Mouse (Mus musculus) intestine, embryonic 14.5 days (tissue): ENCODE measurements around the gene Hltf. TPM values are rescaled to one million over a fixed set of nuclear protein-coding genes. Genes with fewer than 3 reads are reported as not detected.

Experiments
- ATAC-seq: fragments of 200-750 bp; cut with Nextera tagmentation; replicated peaks from 2 replicates; pipeline ENCODE4 v1.8.0; 2017; ENCODE audit warnings: low read depth, moderate number of reproducible peaks, moderate TSS enrichment, moderate library complexity; ENCODE audit not compliant: low FRiP score, low TSS enrichment
- DNase-seq: peaks from one replicate; pipeline ENCODE4 v3.0.0-alpha.2; 2018; ENCODE audit warnings: low spot score
- H3K27ac ChIP-seq: fragments of 300-500 bp; sonication (generic); 2 replicates; pipeline ENCODE4 v1.5.1; 2014; ENCODE audit warnings: low read depth, mild to moderate bottlenecking, control low read depth
- H3K27me3 ChIP-seq: fragments of 300-500 bp; sonication (generic); replicated peaks from 2 replicates; pipeline ENCODE4 v1.6.1; 2014; ENCODE audit warnings: low read length, control low read depth; ENCODE audit not compliant: control insufficient read depth, insufficient read depth
- H3K36me3 ChIP-seq: fragments of 300-500 bp; sonication (generic); 2 replicates; pipeline ENCODE4 v1.6.1; 2014; ENCODE audit warnings: low read length, control low read depth; ENCODE audit not compliant: control insufficient read depth, insufficient read depth
- H3K4me1 ChIP-seq: fragments of 300-500 bp; sonication (generic); replicated peaks from 2 replicates; pipeline ENCODE4 v1.6.1; 2014; ENCODE audit warnings: low read length, control low read depth, mixed read lengths; ENCODE audit not compliant: control insufficient read depth, insufficient read depth
- H3K4me2 ChIP-seq: fragments of 300-500 bp; sonication (generic); 2 replicates; pipeline ENCODE4 v1.6.1; 2014; ENCODE audit warnings: low read length
- H3K4me3 ChIP-seq: fragments of 300-500 bp; sonication (generic); 2 replicates; pipeline ENCODE4 v1.5.1; 2014; ENCODE audit warnings: low read depth, low read length, control low read depth, mixed read lengths
- H3K9ac ChIP-seq: fragments of 300-500 bp; sonication (generic); 2 replicates; pipeline ENCODE4 v1.6.1; 2014; ENCODE audit warnings: mild to moderate bottlenecking, low read length
- H3K9me3 ChIP-seq: fragments of 300-500 bp; sonication (generic); 2 replicates; pipeline ENCODE4 v1.6.1; 2016; ENCODE audit warnings: low read length, control low read depth; ENCODE audit not compliant: control insufficient read depth
- WGBS: fragments of 180-500 bp; shearing (Covaris S2); extraction: QIAGEN DNeasy Blood & Tissue Kit; methylation state at CpG from one replicate; pipeline ENCODE4 v1.1.7; 2014; 5-methylcytosine and 5-hydroxymethylcytosine counted together
- polyA plus RNA-seq: library from polyadenylated mRNA; unstranded; fragments of >200 nt; fragmentation: Nextera tagmentation; extraction: Ambion mirVana; gene quantifications from 2 replicates; pipeline ENCODE4 v1.2.1, GENCODE M21; 2014

Gene Hltf
- polyA plus RNA-seq, 1 experiment from 2014 or later: 20.6 TPM

DNA sequence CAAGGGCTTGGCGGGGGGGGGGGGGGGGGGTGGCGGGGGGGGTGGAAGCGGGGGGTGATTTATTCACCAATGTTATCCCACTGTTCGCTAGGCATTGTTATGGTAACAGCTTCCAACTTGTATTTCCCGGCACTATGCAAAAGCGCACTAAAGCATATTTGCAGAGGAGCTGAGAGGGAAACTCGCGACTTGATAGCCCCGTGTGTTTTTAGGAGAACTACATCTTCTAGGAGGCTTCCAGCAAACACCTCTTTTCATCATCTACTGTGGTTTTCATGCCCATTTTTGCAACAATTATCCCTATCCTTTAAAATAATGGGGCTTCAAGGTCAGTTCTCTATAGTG lies 558 bp downstream of the Hltf start:
- H3K4me3 ChIP-seq: peak overlapping the region; percentile 79
- 0% methylated on average over 7 of the region's 9 CpGs for WGBS
- peaks cover 7% of the 10 kb centered on the region for H3K36me3 ChIP-seq
- no peaks in the 10 kb centered on the region for H3K27me3 ChIP-seq
- DNase-seq (peak; percentile 55), ATAC-seq (no peak)
- H3K27ac ChIP-seq: no peak overlapping the region
- H3K9me3 ChIP-seq: no peaks in the 10 kb centered on the region
- peak overlapping the region; percentile 70 for H3K9ac ChIP-seq
- peaks cover 5% of the 10 kb centered on the region; the same call in 1 of the 2 replicates for H3K4me1 ChIP-seq
- peak overlapping the region; percentile 62 for H3K4me2 ChIP-seq

DNA sequence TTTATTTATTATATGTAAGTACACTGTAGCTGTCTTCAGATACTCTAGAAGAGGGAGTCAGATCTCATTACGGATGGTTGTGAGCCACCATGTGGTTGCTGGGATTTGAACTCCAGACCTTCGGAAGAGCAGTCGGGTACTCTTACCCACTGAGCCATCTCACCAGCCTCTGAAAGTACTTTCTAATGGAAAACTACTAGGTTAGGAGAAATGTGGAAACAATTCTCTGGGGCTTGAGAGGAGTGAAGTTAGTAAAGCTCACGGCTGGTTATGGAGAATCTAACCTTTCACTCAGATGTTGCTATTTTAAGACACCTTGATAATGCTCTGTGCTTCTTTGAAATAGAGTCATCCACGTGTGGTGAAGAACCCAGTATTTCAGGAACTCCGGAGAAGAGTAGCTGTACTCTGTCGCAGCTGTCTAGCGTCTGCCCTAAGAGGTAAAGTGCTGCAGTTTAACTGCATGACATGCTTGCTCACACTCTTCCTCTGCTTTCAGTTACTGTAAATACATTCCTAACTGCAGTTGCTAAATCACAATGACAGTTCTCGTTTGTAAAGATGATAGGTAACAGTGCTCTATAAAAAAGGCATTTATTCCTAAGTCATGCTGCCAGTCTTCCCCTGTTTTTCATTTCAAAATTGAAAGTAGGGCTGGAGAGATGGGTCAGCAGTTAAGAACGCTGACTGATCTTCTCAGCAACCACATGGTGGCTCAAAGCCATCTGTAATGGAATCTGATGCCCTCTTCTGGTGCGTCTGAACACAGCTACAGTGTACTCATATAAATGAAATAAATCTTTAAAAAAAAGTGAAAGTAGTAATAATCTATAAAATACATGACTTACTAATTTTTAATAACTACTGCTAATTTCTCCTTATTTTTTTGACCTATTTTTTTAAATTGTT lies 18.8 kb downstream of the Hltf start:
- no peaks in the 10 kb centered on the region for H3K9me3 ChIP-seq
- WGBS: 70% methylated on average over 11 of the region's 11 CpGs
- H3K4me2 ChIP-seq: no peak overlapping the region
- no peak overlapping the region for H3K27ac ChIP-seq
- ATAC-seq (no peak), DNase-seq (no peak)
- no peak overlapping the region for H3K4me3 ChIP-seq
- no peaks in the 10 kb centered on the region for H3K27me3 ChIP-seq
- no peak overlapping the region for H3K9ac ChIP-seq
- no peaks in the 10 kb centered on the region for H3K4me1 ChIP-seq
- peaks cover 16% of the 10 kb centered on the region for H3K36me3 ChIP-seq

- peaks cover 16% of the 10 kb centered on the region; the same call in 1 of the 2 replicates for H3K36me3 ChIP-seq
- H3K9me3 ChIP-seq: no peaks in the 10 kb centered on the region
- no peak overlapping the region for H3K9ac ChIP-seq
- no peak overlapping the region for H3K27ac ChIP-seq
- no peaks in the 10 kb centered on the region for H3K27me3 ChIP-seq
- H3K4me2 ChIP-seq: no peak overlapping the region
- no peak for ATAC-seq
- H3K4me1 ChIP-seq: no peaks in the 10 kb centered on the region
- DNase-seq: no peak
- 82% methylated on average over 3 of the region's 3 CpGs for WGBS
- H3K4me3 ChIP-seq: no peak overlapping the region
These were observed 24.6 kb downstream of the Hltf start for GRCm38 (mm10) chr3:20082161-20082560.

- H3K9me3 ChIP-seq: no peaks in the 10 kb centered on the region
- DNase-seq: no peak
- no peak overlapping the region for H3K27ac ChIP-seq
- H3K4me3 ChIP-seq: no peak overlapping the region
- no peak overlapping the region for H3K4me2 ChIP-seq
- H3K9ac ChIP-seq: no peak overlapping the region
- no peak for ATAC-seq
- H3K36me3 ChIP-seq: peaks cover 6% of the 10 kb centered on the region; the same call in 1 of the 2 replicates
- 80% methylated on average over 3 of the region's 3 CpGs for whole genome bisulfite sequencing
- no peaks in the 10 kb centered on the region for H3K27me3 ChIP-seq
- no peaks in the 10 kb centered on the region for H3K4me1 ChIP-seq
These were observed 46.2 kb downstream of the Hltf start for GRCm38 (mm10) chr3:20103830-20104229.

DNA sequence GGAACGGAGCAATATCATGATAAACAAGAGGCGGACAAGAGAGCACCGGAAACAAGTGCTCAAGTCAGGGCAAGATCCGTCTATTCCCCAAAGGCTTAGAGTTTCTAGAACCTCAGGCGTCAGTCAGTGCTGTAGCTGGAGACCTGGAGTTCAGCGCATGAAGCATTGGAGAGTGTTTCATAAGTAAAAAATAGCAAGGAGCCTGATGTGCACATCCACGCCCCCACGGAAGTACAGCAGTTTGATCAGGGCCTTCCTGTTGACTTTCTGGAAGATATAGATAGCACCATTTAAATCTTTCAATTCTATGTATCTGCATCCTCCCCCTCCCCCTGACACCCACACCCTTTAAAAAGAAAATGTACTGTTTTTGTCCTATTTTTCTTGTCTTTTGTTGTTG lies 46.7 kb downstream of the Hltf start:
- no peak overlapping the region for H3K27ac ChIP-seq
- no peak overlapping the region for H3K4me3 ChIP-seq
- no peak overlapping the region for H3K4me2 ChIP-seq
- DNase-seq (no peak), ATAC-seq (no peak)
- no peaks in the 10 kb centered on the region for H3K27me3 ChIP-seq
- WGBS: 85% methylated on average over 8 of the region's 8 CpGs
- H3K36me3 ChIP-seq: peaks cover 10% of the 10 kb centered on the region; the same call in 1 of the 2 replicates
- H3K9ac ChIP-seq: no peak overlapping the region
- H3K9me3 ChIP-seq: no peaks in the 10 kb centered on the region
- no peaks in the 10 kb centered on the region for H3K4me1 ChIP-seq

GRCm38 (mm10) chr3:20104776-20105175 lies 47.2 kb downstream of the Hltf start:
- 94% methylated on average over 2 of the region's 2 CpGs for WGBS
- no peak overlapping the region for H3K27ac ChIP-seq

DNA sequence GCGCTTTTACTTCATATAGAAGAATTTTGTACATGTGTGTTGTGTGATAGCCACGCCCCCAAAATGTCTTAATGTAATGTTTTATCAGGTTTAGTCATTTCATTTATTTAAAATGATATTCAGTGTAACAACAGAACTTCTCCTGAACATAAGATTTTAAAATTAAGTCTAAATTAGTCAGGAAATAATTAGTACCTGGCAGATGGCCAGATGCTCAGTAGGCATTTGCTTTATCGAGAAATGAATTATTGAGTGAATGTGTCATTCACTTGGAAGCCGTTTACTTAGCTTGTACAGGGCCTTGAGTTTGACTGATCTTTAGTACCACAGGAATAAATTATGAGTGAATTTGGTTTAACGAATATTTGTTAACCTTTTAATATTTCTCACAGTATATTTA lies 51.3 kb downstream of the Hltf start:
- ATAC-seq: no peak
- 88% methylated on average over 5 of the region's 5 CpGs for WGBS

More at GRCm38 (mm10) chr3:20104776-20105175, 47.2 kb downstream of the Hltf start:
- H3K9me3 ChIP-seq: no peaks in the 10 kb centered on the region
- H3K9ac ChIP-seq: no peak overlapping the region
- H3K4me3 ChIP-seq: no peak overlapping the region
- peaks cover 15% of the 10 kb centered on the region; the same call in 1 of the 2 replicates for H3K36me3 ChIP-seq
- H3K4me1 ChIP-seq: no peaks in the 10 kb centered on the region
- H3K27me3 ChIP-seq: no peaks in the 10 kb centered on the region
- DNase-seq (no peak), ATAC-seq (no peak)
- H3K4me2 ChIP-seq: no peak overlapping the region

DNA sequence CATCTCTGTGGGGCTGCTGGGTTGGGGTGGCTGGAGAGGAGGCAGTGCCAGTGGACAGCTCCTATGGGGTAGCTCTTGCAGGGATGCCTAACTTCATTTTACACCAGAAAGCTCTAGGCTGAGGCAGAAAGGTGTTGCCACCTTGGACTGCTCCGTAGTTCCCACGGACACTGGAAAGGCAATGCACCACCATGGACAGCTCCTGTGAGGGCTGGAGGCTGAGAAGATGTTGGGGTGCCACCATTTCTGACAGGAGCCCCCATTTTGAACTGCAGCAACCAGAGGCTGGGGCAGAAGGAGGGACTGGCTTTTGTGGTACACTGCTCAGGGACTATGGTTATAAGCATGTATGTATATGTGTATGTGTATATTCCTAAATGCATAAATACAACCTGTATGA lies 54.3 kb downstream of the Hltf start:
- Histone ChIP-seq H3K9me3 (no peaks in the 10 kb centered on the region), H3K27ac (no peak overlapping the region), H3K4me2 (no peak overlapping the region), H3K27me3 (no peaks in the 10 kb centered on the region), H3K36me3 (peaks cover 24% of the 10 kb centered on the region), H3K4me3 (no peak overlapping the region), H3K9ac (no peak overlapping the region), H3K4me1 (no peaks in the 10 kb centered on the region)
- DNase-seq (no peak), ATAC-seq (no peak)
- WGBS: 95% methylated on average over 2 of the region's 2 CpGs

More for the DNA sequence above, 51.3 kb downstream of the Hltf start:
- Histone ChIP-seq H3K9ac (no peak overlapping the region), H3K27ac (no peak overlapping the region), H3K4me2 (no peak overlapping the region), H3K27me3 (no peaks in the 10 kb centered on the region), H3K4me3 (no peak overlapping the region), H3K4me1 (no peaks in the 10 kb centered on the region), H3K36me3 (peaks cover 23% of the 10 kb centered on the region; the same call in 1 of the 2 replicates), H3K9me3 (no peaks in the 10 kb centered on the region)
- no peak for DNase-seq
